Mouse (Mus musculus) liver, embryonic 13.5 days (tissue): ENCODE results near the gene Rpn1. TPM values are rescaled to one million over a fixed set of nuclear protein-coding genes. Genes with fewer than 3 reads are reported as not detected.

ENCODE experiments used
- ATAC-seq: fragments of 200-750 bp; cut with Nextera tagmentation; 2 replicates; pipeline ENCODE4 v1.8.0; 2017; ENCODE audit warnings: low read depth, mild to moderate bottlenecking, moderate number of reproducible peaks, moderate library complexity
- DNase-seq: peaks from one replicate; pipeline ENCODE4 v3.0.0; 2022
- H3K27ac ChIP-seq: fragments of 300-500 bp; sonication (generic); 2 replicates; pipeline ENCODE4 v1.5.1; 2015; ENCODE audit warnings: moderate library complexity, mild to moderate bottlenecking, inconsistent platforms
- H3K27me3 ChIP-seq: fragments of 300-500 bp; sonication (generic); 2 replicates; pipeline ENCODE4 v1.6.1; 2015; ENCODE audit warnings: mild to moderate bottlenecking, inconsistent platforms
- H3K36me3 ChIP-seq: fragments of 300-500 bp; sonication (generic); 2 replicates; pipeline ENCODE4 v1.6.1; 2015; ENCODE audit warnings: mild to moderate bottlenecking, inconsistent platforms
- H3K4me1 ChIP-seq: fragments of 300-500 bp; sonication (generic); replicated peaks from 2 replicates; pipeline ENCODE4 v1.6.1; 2015; ENCODE audit warnings: inconsistent platforms
- H3K4me2 ChIP-seq: fragments of 300-500 bp; sonication (generic); 2 replicates; pipeline ENCODE4 v1.6.1; 2015; ENCODE audit warnings: inconsistent platforms, mild to moderate bottlenecking, moderate library complexity
- H3K4me3 ChIP-seq: fragments of 300-500 bp; sonication (generic); replicated peaks from 2 replicates; pipeline ENCODE4 v1.5.1; 2015; ENCODE audit warnings: mild to moderate bottlenecking, inconsistent platforms
- H3K9ac ChIP-seq: fragments of 300-500 bp; sonication (generic); 2 replicates; pipeline ENCODE4 v1.6.1; 2015; ENCODE audit warnings: mild to moderate bottlenecking, inconsistent platforms
- H3K9me3 ChIP-seq: fragments of 300-500 bp; sonication (generic); replicated peaks from 2 replicates; pipeline ENCODE4 v1.6.1; 2016; ENCODE audit warnings: inconsistent platforms
- WGBS: fragments of 180-500 bp; shearing (Covaris S2); methylation state at CpG from one replicate; pipeline ENCODE4 v1.1.7; 2015; ENCODE audit not compliant: insufficient replicate concordance; 5-methylcytosine and 5-hydroxymethylcytosine counted together
- polyA plus RNA-seq: library from polyadenylated mRNA; unstranded; fragments of >200 nt; fragmentation: Nextera tagmentation; extraction: Ambion mirVana; gene quantifications from 2 replicates; pipeline ENCODE4 v1.2.1, GENCODE M21; 2015

Gene Rpn1
- polyA plus RNA-seq, 1 experiment from 2014 or later = 198 TPM

DNA sequence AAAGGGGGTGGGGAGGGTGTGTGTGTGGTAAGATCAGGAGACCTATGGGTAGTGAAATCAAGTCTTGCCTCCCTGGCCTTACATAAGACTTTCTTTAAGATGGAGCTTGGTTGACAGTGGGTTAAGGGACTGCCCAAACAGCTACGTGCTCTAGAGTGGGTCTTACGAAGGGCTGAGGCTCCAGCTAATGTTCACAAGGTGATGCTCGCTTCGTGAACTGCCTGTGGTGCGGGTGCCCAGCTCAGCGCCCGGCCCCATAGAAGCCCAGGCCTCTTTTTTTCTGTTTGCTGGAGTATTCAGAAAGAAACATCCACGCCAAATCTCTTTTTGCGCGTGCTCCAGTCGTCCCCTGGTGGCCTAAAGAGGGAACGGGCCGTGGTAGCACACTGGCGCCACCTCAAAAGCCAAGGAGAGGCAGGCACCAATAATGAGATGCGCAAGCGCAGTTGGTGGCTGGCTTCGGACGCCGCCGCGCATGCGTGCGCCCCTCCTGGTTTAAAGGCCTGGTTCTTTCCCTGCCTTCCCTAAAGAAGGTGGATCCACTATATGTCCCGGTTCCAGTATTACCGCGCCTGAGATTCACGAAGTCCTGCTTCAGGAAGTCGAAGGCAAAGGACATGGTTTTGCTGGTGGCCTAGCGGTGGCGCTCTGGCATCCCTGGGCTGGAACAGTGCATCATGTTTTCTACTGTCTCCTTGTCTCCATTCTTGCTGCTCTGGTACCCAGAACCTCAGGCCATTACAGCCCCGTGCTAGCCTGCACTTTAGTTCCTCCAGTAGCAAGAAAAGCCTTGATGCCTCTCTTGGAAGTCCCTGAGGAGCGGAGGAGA lies 21.7 kb downstream of the Rpn1 start:
- H3K9me3 ChIP-seq = no peaks in the 10 kb centered on the region
- H3K36me3 ChIP-seq = peaks cover 38% of the 10 kb centered on the region
- peak; percentile 74 for ATAC-seq
- H3K4me2 ChIP-seq = peak overlapping the region; percentile 63
- H3K27ac ChIP-seq = peak overlapping the region; percentile 85
- WGBS = 9% methylated on average over 32 of the region's 32 CpGs
- peak overlapping the region; percentile 51 for H3K9ac ChIP-seq
- no peaks in the 10 kb centered on the region for H3K27me3 ChIP-seq
- DNase-seq = peak; percentile 88
- peaks cover 55% of the 10 kb centered on the region for H3K4me1 ChIP-seq
- H3K4me3 ChIP-seq = peak overlapping the region; percentile 35

DNA sequence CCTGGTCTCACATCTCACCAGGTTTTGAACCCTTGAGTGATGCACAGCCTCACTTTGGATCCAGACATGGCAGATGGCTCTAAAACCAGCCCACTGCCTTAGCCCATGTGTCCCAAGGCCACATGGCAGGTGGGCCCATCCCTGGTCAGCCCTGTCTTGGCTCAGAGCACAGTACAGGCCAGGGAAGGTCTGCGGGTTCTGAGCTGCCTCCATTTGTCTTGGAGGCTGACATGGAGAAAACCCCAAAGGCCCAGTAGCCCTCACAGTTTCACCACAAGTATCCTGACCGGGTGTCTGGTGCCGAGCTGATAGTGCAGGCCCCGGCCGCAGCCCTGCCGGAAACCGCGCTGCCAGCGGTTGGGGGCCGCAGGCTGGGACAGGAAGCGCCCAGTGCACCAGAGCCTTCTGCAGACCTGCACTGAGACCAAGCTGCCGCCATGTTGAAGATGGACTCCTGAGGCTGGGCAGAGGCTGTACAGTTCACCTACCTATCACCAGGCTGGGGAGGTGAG lies 22.4 kb downstream of the Rpn1 start:
- 20% methylated on average over 12 of the region's 12 CpGs for WGBS
- peak overlapping the region; percentile 85 for H3K27ac ChIP-seq
- H3K9me3 ChIP-seq = no peaks in the 10 kb centered on the region
- H3K27me3 ChIP-seq = no peaks in the 10 kb centered on the region
- peaks cover 31% of the 10 kb centered on the region for H3K36me3 ChIP-seq
- peak; percentile 68 for ATAC-seq
- peaks cover 55% of the 10 kb centered on the region for H3K4me1 ChIP-seq
- peak overlapping the region; percentile 35 for H3K4me3 ChIP-seq
- peak; percentile 56 for DNase-seq
- peak overlapping the region; percentile 46; the same call in 1 of the 2 replicates for H3K9ac ChIP-seq
- H3K4me2 ChIP-seq = peak overlapping the region; percentile 63

DNA sequence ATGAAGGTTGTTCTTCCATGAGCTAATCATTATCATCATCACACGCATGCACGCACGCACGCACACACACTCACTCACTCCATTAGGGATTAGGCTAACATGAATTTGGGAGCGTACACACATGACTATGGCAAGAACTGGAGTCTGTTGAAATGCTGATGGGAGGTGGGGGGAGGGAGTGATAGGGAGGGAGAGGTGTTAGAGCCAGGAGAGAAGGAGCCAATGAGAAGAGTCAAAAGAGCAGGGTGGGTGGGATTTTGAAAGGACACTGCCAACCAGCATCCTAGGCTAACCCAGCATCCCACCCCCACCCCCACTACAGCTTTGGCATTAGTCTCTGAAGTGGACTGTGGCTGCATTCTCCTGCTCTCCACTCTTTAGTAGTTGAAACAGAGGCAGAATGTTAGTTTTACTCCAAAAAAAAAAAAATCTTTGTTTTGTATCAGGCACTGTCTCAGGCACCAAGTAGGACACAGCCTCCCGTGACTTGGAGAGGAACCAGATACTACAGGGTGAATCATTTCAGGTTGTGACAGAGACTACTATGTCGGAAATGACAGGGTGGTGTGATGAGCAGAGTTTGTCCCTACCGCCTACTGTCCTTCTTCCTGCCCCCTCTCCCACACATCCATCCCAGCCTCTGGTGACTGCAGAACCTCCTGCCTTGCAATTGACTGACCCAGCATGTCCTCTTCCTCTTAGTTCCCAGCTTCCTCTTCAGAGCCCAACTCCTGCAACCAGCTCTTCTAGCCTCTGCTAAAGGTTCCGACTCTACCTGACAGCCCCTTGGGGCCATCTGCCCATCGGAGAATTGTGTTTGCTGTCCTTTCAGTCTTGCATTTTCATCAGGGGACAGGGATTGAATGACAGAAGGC lies 23.6 kb downstream of the Rpn1 start:
- Histone ChIP-seq H3K27ac (peak overlapping the region; percentile 85; the same call in 1 of the 2 replicates), H3K9ac (peak overlapping the region; percentile 41; the same call in 1 of the 2 replicates), H3K9me3 (no peaks in the 10 kb centered on the region), H3K4me3 (no peak overlapping the region), H3K27me3 (no peaks in the 10 kb centered on the region), H3K4me1 (peaks cover 62% of the 10 kb centered on the region), H3K4me2 (no peak overlapping the region), H3K36me3 (peaks cover 19% of the 10 kb centered on the region)
- 36% methylated on average over 10 of the region's 10 CpGs for WGBS
- DNase-seq (no peak), ATAC-seq (no peak)

DNA sequence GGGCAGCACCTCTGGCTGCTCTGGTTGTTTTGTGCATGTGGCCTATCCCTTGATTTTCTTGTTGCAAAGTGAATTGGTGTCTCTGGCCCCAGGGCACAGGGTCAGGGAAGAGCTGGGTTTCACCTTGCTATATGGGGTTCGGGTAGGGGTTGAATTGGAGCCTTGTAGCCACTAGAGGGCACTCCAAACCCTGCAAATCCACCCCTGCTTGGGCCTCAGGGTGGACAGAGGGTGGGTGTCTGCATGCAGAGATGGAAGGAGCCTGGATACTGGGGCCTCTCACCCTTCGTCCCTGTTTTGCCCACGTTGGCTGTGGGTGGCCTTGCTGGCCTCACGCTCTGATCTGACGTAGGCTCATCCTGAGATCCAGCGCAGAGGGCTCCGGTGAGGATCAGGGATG lies 28.9 kb downstream of the Rpn1 start:
- no peaks in the 10 kb centered on the region for H3K36me3 ChIP-seq
- 0 out of 2 replicates have a peak overlapping the region, but pooled peaks have one; percentile 22 for H3K9ac ChIP-seq
- H3K4me3 ChIP-seq = no peak overlapping the region
- peaks cover 81% of the 10 kb centered on the region for H3K4me1 ChIP-seq
- H3K9me3 ChIP-seq = no peaks in the 10 kb centered on the region
- H3K27ac ChIP-seq = peak overlapping the region; percentile 53; the same call in 1 of the 2 replicates
- peak; percentile 58 for DNase-seq
- no peak overlapping the region for H3K4me2 ChIP-seq
- 0 out of 2 replicates have a peak, but pooled peaks have one; percentile 32 for ATAC-seq
- H3K27me3 ChIP-seq = no peaks in the 10 kb centered on the region
- 37% methylated on average over 7 of the region's 7 CpGs for WGBS

DNA sequence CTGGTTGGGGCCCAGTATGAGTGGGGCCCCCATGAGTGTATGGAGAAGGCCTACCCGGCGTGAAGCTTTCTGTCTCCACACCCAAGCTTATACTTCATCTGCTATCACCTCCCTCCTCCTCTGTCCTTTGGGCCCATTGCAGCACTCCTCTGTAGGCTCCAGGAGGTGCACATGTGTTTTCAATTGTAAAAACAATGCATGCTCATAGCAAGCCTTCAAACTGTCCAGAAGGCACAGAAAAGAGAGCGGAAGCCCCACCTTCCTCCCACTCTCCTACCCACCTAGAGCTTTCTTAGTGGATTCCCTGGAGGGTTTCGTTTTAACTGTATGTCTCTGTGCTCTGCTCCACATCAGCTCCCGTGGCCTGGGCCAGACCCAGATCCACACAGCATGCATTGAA lies 30.1 kb downstream of the Rpn1 start:
- Histone ChIP-seq H3K4me2 (no peak overlapping the region), H3K9me3 (no peaks in the 10 kb centered on the region), H3K36me3 (no peaks in the 10 kb centered on the region), H3K27ac (peak overlapping the region; percentile 53), H3K4me1 (peaks cover 75% of the 10 kb centered on the region), H3K4me3 (no peak overlapping the region), H3K27me3 (no peaks in the 10 kb centered on the region), H3K9ac (no peak overlapping the region)
- no peak for DNase-seq
- WGBS = 60% methylated on average over 5 of the region's 5 CpGs
- ATAC-seq = no peak

DNA sequence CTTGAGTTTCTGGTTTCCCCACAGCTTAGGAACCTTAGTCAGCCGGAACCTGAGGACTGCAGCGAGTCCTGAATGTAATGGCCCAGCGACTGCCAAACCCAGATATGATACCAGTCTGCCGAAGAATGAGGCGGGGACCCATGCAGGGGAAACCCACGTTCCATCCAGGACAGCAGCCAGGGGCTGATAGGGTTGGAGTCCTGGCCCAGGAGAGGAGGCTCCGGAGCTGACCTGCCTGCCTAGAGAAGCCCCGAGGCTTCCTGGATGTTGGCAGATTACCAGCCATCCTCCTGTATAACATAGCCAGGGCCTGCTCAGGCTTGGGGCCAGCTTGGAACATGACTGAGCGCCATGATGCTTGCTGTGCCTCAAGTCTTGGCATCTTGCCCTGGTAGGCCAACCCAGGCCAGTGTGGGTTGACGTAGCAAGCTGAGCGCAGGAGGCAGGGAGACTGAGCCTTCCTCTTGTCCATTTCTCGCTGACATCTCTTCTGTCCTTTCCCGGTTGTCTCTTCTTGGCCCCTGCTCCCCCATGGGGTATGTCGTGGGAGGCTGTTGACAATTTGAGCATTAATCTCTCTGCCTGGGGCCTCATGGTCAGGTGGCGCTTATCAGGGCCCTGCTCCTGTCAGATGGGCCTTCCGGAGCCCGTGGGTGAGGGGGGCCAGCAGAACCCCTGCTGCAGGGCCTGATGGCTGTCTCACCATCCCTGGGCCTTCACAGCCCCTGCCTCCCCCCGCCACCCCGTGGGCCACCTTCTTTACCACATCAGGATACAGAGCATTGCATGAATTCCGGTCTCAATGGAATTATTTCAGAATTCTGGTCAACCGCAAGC lies 32.3 kb downstream of the Rpn1 start:
- peak overlapping the region; percentile 68 for H3K9ac ChIP-seq
- H3K4me3 ChIP-seq = peak overlapping the region; percentile 29
- H3K4me2 ChIP-seq = peak overlapping the region; percentile 64
- peaks cover 75% of the 10 kb centered on the region for H3K4me1 ChIP-seq
- H3K36me3 ChIP-seq = no peaks in the 10 kb centered on the region
- peak overlapping the region; percentile 93 for H3K27ac ChIP-seq
- peak; percentile 68 for DNase-seq
- 13% methylated on average over 21 of the region's 21 CpGs for WGBS
- no peaks in the 10 kb centered on the region for H3K9me3 ChIP-seq
- ATAC-seq = peak; percentile 88
- no peaks in the 10 kb centered on the region for H3K27me3 ChIP-seq

DNA sequence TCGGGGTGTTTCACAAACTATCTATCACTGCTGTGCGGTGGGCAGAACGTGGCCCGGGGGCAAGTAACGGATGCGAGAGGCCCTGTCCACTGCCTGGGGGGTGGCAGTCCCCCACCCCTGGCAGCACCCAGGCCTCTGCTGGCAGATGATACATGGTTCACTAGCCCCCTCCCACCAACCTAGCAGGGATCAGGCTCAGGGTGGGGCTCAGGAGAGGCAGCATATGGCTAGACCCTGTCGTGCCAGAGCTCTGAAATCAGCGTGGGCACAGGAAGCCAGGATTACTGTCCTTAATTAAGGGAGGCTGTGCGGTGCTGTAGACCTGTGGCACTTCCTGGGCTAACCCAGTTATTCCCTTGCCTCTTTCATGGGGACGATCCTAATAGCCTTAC lies 32.9 kb downstream of the Rpn1 start:
- peak overlapping the region; percentile 29 for H3K4me3 ChIP-seq

DNA sequence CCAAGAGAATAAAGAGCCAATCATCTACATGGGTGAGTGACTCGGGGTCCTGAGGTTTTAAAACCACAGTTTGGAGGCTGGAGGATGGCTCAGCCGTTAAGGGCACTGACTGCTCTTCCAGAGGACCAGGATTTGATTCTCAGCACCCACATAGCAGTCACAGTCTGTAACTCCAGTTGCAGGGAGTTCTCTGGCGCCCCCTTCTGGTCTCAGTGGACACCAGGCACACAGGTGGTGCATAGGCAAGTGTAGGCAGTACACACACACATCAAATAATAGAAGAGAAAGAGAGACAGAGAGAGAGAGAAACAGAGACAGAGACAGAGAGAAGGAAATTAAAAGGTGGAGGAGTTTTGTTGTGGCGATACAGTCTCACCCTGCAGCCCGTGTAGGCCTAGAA lies 35.0 kb downstream of the Rpn1 start:
- H3K27me3 ChIP-seq = no peaks in the 10 kb centered on the region
- H3K27ac ChIP-seq = no peak overlapping the region
- DNase-seq (no peak), ATAC-seq (no peak)
- H3K9ac ChIP-seq = no peak overlapping the region
- H3K4me2 ChIP-seq = no peak overlapping the region
- no peaks in the 10 kb centered on the region for H3K36me3 ChIP-seq
- peaks cover 81% of the 10 kb centered on the region for H3K4me1 ChIP-seq
- H3K4me3 ChIP-seq = no peak overlapping the region
- 76% methylated on average over 5 of the region's 5 CpGs for WGBS
- H3K9me3 ChIP-seq = no peaks in the 10 kb centered on the region

More for the DNA sequence above, 32.9 kb downstream of the Rpn1 start:
- Histone ChIP-seq H3K27me3 (no peaks in the 10 kb centered on the region), H3K4me1 (peaks cover 81% of the 10 kb centered on the region), H3K9ac (peak overlapping the region; percentile 68), H3K4me2 (peak overlapping the region; percentile 64), H3K9me3 (no peaks in the 10 kb centered on the region), H3K36me3 (no peaks in the 10 kb centered on the region), H3K27ac (peak overlapping the region; percentile 93)
- WGBS = 17% methylated on average over 10 of the region's 10 CpGs
- ATAC-seq (peak; percentile 48), DNase-seq (no peak)

DNA sequence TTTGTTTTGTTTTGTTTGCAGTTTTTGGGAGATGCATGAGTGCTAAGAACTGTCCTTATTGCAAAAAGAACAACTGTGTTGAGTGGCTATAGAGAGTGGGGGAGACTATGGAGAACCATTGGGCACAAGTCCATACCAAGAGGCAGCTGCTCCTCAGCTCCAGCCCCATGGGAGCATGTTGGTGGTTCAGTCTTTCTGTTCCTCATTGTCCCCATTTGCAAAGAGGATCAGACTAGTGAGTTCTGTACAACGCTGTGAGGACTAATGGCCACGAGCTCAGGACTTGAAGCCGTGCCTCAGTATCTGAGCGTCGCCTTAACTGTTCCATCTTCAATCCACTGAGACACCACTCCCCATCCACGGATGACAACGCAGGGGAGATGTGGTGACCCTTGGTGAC lies 36.5 kb downstream of the Rpn1 start:
- Histone ChIP-seq H3K9me3 (no peaks in the 10 kb centered on the region), H3K4me3 (no peak overlapping the region), H3K36me3 (no peaks in the 10 kb centered on the region), H3K4me1 (peaks cover 72% of the 10 kb centered on the region), H3K9ac (no peak overlapping the region), H3K27me3 (no peaks in the 10 kb centered on the region), H3K4me2 (no peak overlapping the region), H3K27ac (no peak overlapping the region)
- ATAC-seq (no peak), DNase-seq (no peak)
- WGBS = 62% methylated on average over 7 of the region's 7 CpGs

DNA sequence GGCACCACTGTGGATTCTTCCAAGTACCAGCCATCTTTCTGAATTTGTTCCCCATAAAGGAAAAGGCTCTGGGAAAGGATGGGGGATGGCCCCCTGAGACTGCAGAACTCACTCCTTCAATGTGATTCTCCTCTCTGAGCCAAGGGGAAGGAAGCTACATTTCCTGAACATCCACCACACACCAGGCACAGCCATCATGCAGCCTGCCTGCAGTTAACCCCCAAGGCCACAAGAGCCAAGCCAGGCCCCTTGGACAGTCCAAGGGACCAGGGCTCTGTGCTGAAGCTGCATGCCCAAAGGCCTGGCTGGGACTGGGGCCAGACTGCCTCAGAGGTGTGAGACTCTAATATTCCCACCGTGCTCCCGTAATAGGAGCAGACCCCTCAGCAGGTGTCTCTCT lies 37.5 kb downstream of the Rpn1 start:
- Histone ChIP-seq H3K4me2 (no peak overlapping the region), H3K9ac (no peak overlapping the region), H3K27ac (no peak overlapping the region), H3K4me3 (no peak overlapping the region), H3K4me1 (peaks cover 63% of the 10 kb centered on the region), H3K27me3 (no peaks in the 10 kb centered on the region), H3K36me3 (no peaks in the 10 kb centered on the region), H3K9me3 (no peaks in the 10 kb centered on the region)
- ATAC-seq (no peak), DNase-seq (no peak)
- 54% methylated on average over 2 of the region's 2 CpGs for WGBS
